Mouse (Mus musculus): ENCODE data around the gene Gch1. TPM values are rescaled to one million over a fixed set of nuclear protein-coding genes. Genes with fewer than 3 reads are reported as not detected.

Gch1 gene
- total and polyA plus RNA-seq, 3 experiments: 0.27 to 17.3 (median 0.87) TPM

DNA sequence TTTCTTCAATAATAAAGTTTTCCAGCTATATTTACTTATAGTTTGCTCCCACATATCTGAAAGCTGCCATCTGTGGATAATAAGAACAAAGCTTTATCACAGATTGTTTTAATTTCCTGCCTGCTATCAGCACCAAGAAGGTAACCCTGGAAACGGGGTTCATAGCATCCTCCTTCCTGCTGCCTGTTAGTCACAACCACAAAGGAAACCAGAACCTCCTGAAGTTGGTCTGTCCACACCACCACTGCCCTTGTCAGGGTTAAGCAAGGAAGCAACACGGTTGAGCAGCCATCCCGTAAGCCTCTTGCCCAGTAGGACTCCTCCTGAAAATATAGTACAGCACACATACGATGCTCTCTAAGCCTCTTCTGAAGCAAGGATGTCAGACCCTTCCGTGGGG lies 17.1 kb downstream of the Gch1 start:
- no peak for DNase-seq (ENCODE audit: low spot score)
- ATAC-seq (ENCODE audit: extremely low read depth, insufficient number of reproducible peaks, low FRiP score, poor library complexity, severe bottlenecking): no peak
- H3K36me3 ChIP-seq (replicated peaks): no peaks in the 10 kb centered on the region
- TF ChIP-seq GATA2 (IDR thresholded peaks at IDR 0.05; ENCODE audit: borderline replicate concordance, low read depth, low read length) (no peak), TAL1 (conservative IDR thresholded peaks at IDR 0.05; ENCODE audit: low read depth, low read length) (no peak)
- H3K4me1 ChIP-seq (ENCODE audit: insufficient read depth, low read depth, low read length): no peaks in the 10 kb centered on the region
- H3K9me3 ChIP-seq (replicated peaks): no peaks in the 10 kb centered on the region
- peaks cover 19% of the 10 kb centered on the region for H3K27me3 ChIP-seq (ENCODE audit: insufficient read depth, low read length)
- H3K4me3 ChIP-seq (ENCODE audit: low read depth, low read length): no peak overlapping the region

- DNase-seq (ENCODE audit: low spot score) (no peak), ATAC-seq (ENCODE audit: extremely low read depth, insufficient number of reproducible peaks, low FRiP score, poor library complexity, severe bottlenecking) (peak; percentile 28)
- H3K27me3 ChIP-seq (ENCODE audit: insufficient read depth, low read length): peaks cover 22% of the 10 kb centered on the region
- H3K36me3 ChIP-seq (replicated peaks): no peaks in the 10 kb centered on the region
- no peak for TF ChIP-seq GATA2 (IDR thresholded peaks at IDR 0.05; ENCODE audit: borderline replicate concordance, low read depth, low read length)
- TF ChIP-seq POLR2AphosphoS5 (IDR thresholded peaks at IDR 0.05; ENCODE audit: insufficient replicate concordance, low read depth, low read length): no peak
- TF ChIP-seq TAL1 (conservative IDR thresholded peaks at IDR 0.05; ENCODE audit: low read depth, low read length): no peak
- no peak for TF ChIP-seq GATA1 (IDR thresholded peaks at IDR 0.05; ENCODE audit: borderline replicate concordance, low read length)
- no peak for TF ChIP-seq CTCF (IDR thresholded peaks at IDR 0.05; ENCODE audit: low read depth, low read length)
- no peaks in the 10 kb centered on the region for H3K9me3 ChIP-seq (replicated peaks)
- no peak overlapping the region for H3K4me3 ChIP-seq (ENCODE audit: low read depth, low read length)
- no peaks in the 10 kb centered on the region for H3K4me1 ChIP-seq (ENCODE audit: insufficient read depth, low read depth, low read length)
Observed at GRCm38 (mm10) chr14:47170499-47171109, 18.6 kb downstream of the Gch1 start.

GRCm38 (mm10) chr14:47169677-47170410 lies 19.4 kb downstream of the Gch1 start:
- TF ChIP-seq GATA2 (IDR thresholded peaks at IDR 0.05; ENCODE audit: borderline replicate concordance, low read depth, low read length): no peak
- no peak for ATAC-seq (ENCODE audit: extremely low read depth, insufficient number of reproducible peaks, low FRiP score, poor library complexity, severe bottlenecking)
- H3K27me3 ChIP-seq (ENCODE audit: insufficient read depth, low read length): peaks cover 22% of the 10 kb centered on the region
- H3K4me3 ChIP-seq (ENCODE audit: low read depth, low read length): no peak overlapping the region
- no peak for DNase-seq (ENCODE audit: low spot score)
- no peaks in the 10 kb centered on the region for H3K4me1 ChIP-seq (ENCODE audit: insufficient read depth, low read depth, low read length)
- no peaks in the 10 kb centered on the region for H3K36me3 ChIP-seq (replicated peaks)
- H3K9me3 ChIP-seq (replicated peaks): no peaks in the 10 kb centered on the region

- Histone ChIP-seq H3K9me3 (replicated peaks) (no peaks in the 10 kb centered on the region), H3K27me3 (ENCODE audit: insufficient read depth, low read length) (peaks cover 14% of the 10 kb centered on the region), H3K4me3 (ENCODE audit: low read depth, low read length) (no peak overlapping the region), H3K4me1 (ENCODE audit: insufficient read depth, low read depth, low read length) (no peaks in the 10 kb centered on the region), H3K36me3 (replicated peaks) (no peaks in the 10 kb centered on the region)
- TF ChIP-seq GATA2 (IDR thresholded peaks at IDR 0.05; ENCODE audit: borderline replicate concordance, low read depth, low read length) (no peak), TAL1 (conservative IDR thresholded peaks at IDR 0.05; ENCODE audit: low read depth, low read length) (no peak), GATA1 (IDR thresholded peaks at IDR 0.05; ENCODE audit: borderline replicate concordance, low read length) (no peak), CTCF (IDR thresholded peaks at IDR 0.05; ENCODE audit: low read depth, low read length) (no peak), POLR2AphosphoS5 (IDR thresholded peaks at IDR 0.05; ENCODE audit: insufficient replicate concordance, low read depth, low read length) (no peak)
- ATAC-seq (ENCODE audit: extremely low read depth, insufficient number of reproducible peaks, low FRiP score, poor library complexity, severe bottlenecking) (no peak), DNase-seq (ENCODE audit: low spot score) (no peak)
Observed at GRCm38 (mm10) chr14:47165741-47166140, 23.5 kb downstream of the Gch1 start.

DNA sequence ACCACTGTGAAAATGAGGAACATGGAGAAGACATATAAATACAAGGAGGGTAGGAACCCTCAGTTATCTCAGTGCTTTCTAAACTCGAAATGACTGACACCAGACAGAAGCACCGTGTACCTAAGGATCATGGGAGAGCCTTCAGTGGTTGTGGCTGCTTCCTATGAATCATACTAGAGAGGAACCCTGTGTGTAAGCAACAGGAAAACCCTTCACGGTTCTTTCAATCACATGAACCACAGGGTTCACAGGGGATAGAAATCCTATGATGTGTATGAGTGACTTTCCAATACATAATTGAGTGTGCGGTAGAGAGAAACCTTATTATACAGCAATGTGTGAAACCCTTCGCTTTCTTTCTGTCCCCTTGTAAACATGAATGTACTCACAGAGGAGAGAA lies 24.1 kb downstream of the Gch1 start:
- no peaks in the 10 kb centered on the region for H3K36me3 ChIP-seq (replicated peaks)
- no peak for DNase-seq (ENCODE audit: low spot score)
- no peak for TF ChIP-seq GATA2 (IDR thresholded peaks at IDR 0.05; ENCODE audit: borderline replicate concordance, low read depth, low read length)
- TF ChIP-seq CTCF (IDR thresholded peaks at IDR 0.05; ENCODE audit: low read depth, low read length): no peak
- TF ChIP-seq TAL1 (conservative IDR thresholded peaks at IDR 0.05; ENCODE audit: low read depth, low read length): no peak
- no peak for TF ChIP-seq POLR2AphosphoS5 (IDR thresholded peaks at IDR 0.05; ENCODE audit: insufficient replicate concordance, low read depth, low read length)
- TF ChIP-seq GATA1 (IDR thresholded peaks at IDR 0.05; ENCODE audit: borderline replicate concordance, low read length): no peak
- peaks cover 13% of the 10 kb centered on the region for H3K27me3 ChIP-seq (ENCODE audit: insufficient read depth, low read length)
- H3K4me3 ChIP-seq (ENCODE audit: low read depth, low read length): no peak overlapping the region
- ATAC-seq (ENCODE audit: extremely low read depth, insufficient number of reproducible peaks, low FRiP score, poor library complexity, severe bottlenecking): no peak
- H3K4me1 ChIP-seq (ENCODE audit: insufficient read depth, low read depth, low read length): no peaks in the 10 kb centered on the region
- H3K9me3 ChIP-seq (replicated peaks): no peaks in the 10 kb centered on the region

GRCm38 (mm10) chr14:47161921-47162427 lies 27.2 kb downstream of the Gch1 start:
- ATAC-seq (ENCODE audit: extremely low read depth, insufficient number of reproducible peaks, low FRiP score, poor library complexity, severe bottlenecking) (no peak), DNase-seq (ENCODE audit: low spot score) (no peak)
- H3K36me3 ChIP-seq (replicated peaks): no peaks in the 10 kb centered on the region
- TF ChIP-seq CTCF (IDR thresholded peaks at IDR 0.05; ENCODE audit: low read depth, low read length) (no peak), POLR2AphosphoS5 (IDR thresholded peaks at IDR 0.05; ENCODE audit: insufficient replicate concordance, low read depth, low read length) (no peak), GATA1 (IDR thresholded peaks at IDR 0.05; ENCODE audit: borderline replicate concordance, low read length) (no peak), GATA2 (IDR thresholded peaks at IDR 0.05; ENCODE audit: borderline replicate concordance, low read depth, low read length) (no peak), TAL1 (conservative IDR thresholded peaks at IDR 0.05; ENCODE audit: low read depth, low read length) (no peak)
- no peak overlapping the region for H3K4me3 ChIP-seq (ENCODE audit: low read depth, low read length)
- H3K27me3 ChIP-seq (ENCODE audit: insufficient read depth, low read length): 0 out of 2 replicates have a peak, but pooled peaks cover 3% of the 10 kb centered on the region
- H3K4me1 ChIP-seq (ENCODE audit: insufficient read depth, low read depth, low read length): no peaks in the 10 kb centered on the region
- no peaks in the 10 kb centered on the region for H3K9me3 ChIP-seq (replicated peaks)

Data from G1E (cell line).